Mouse (Mus musculus) heart, adult 18-20 months (tissue): ENCODE measurements around the gene 9530053A07Rik. TPM values are rescaled to one million over a fixed set of nuclear protein-coding genes. Genes with fewer than 3 reads are reported as not detected.

Experiments
- DNase-seq, 2 experiments: peaks; one replicate each; pipeline ENCODE4 v3.0.0; 2021 to 2022; ENCODE audit warnings: mixed read lengths in 1 of 2
- total RNA-seq, 2 experiments: library from RNA; stranded (reverse); gene quantifications; 2 replicates each; pipeline ENCODE4 v1.2.3; 2021

The 9530053A07Rik gene
- total RNA-seq, 2 experiments from 2014 or later: not detected

- peak; percentile 93 to 94 for DNase-seq
Observed at GRCm38 (mm10) chr7:28169489-28170422, 40.5 kb downstream of the 9530053A07Rik start, which contains the start of gene Fbl. TSS of gene Fbl (plus strand) at chr7:28169710.

- DNase-seq: no peak
Observed at GRCm38 (mm10) chr7:28175358-28175757, 46.1 kb downstream of the 9530053A07Rik start.

- peak; percentile 99 for DNase-seq
Observed at GRCm38 (mm10) chr7:28179228-28179627, 50.0 kb downstream of the 9530053A07Rik start, which contains the start of gene Dyrk1b. TSS of gene Dyrk1b (plus strand) at chr7:28179469.

- DNase-seq: peak; percentile 94 to 97
Observed at GRCm38 (mm10) chr7:28179741-28180377, 50.6 kb downstream of the 9530053A07Rik start.

- no peak for DNase-seq
Observed at GRCm38 (mm10) chr7:28180890-28181289, 51.6 kb downstream of the 9530053A07Rik start.

GRCm38 (mm10) chr7:28181376-28181775 lies 52.1 kb downstream of the 9530053A07Rik start:
- DNase-seq: no peak

- no peak for DNase-seq
Observed at GRCm38 (mm10) chr7:28182320-28182719, 53.1 kb downstream of the 9530053A07Rik start.

- no peak for DNase-seq
Observed at GRCm38 (mm10) chr7:28185884-28186283, 56.6 kb downstream of the 9530053A07Rik start.

GRCm38 (mm10) chr7:28186631-28187030 lies 57.4 kb downstream of the 9530053A07Rik start:
- no peak for DNase-seq

- DNase-seq: no peak
Observed at GRCm38 (mm10) chr7:28191489-28191888, 62.2 kb downstream of the 9530053A07Rik start.

- no peak for DNase-seq
Observed at GRCm38 (mm10) chr7:28191903-28192302, 62.6 kb downstream of the 9530053A07Rik start.

- DNase-seq: no peak
Observed at GRCm38 (mm10) chr7:28195414-28196098, 66.3 kb downstream of the 9530053A07Rik start.

- peak in 1 of 2 experiments; percentile 31 for DNase-seq
Observed at GRCm38 (mm10) chr7:28196528-28196927, 67.3 kb downstream of the 9530053A07Rik start.

- DNase-seq: no peak
Observed at GRCm38 (mm10) chr7:28199054-28199453, 69.8 kb downstream of the 9530053A07Rik start.

GRCm38 (mm10) chr7:28203207-28204108 lies 74.2 kb downstream of the 9530053A07Rik start:
- DNase-seq: no peak

- DNase-seq: no peak
Observed at GRCm38 (mm10) chr7:28206044-28206600, 76.9 kb downstream of the 9530053A07Rik start.

GRCm38 (mm10) chr7:28208396-28208987 lies 79.2 kb downstream of the 9530053A07Rik start:
- DNase-seq: no peak

- DNase-seq: peak; percentile 83 to 87
Observed at GRCm38 (mm10) chr7:28208988-28209508, 79.8 kb downstream of the 9530053A07Rik start.

- no peak for DNase-seq
Observed at GRCm38 (mm10) chr7:28210731-28211130, 81.5 kb downstream of the 9530053A07Rik start.

GRCm38 (mm10) chr7:28214142-28214541 lies 84.9 kb downstream of the 9530053A07Rik start:
- peak; percentile 44 to 86 for DNase-seq
